Comparison of ENCODE assay signal across 11 mouse cellular contexts in genomic region chr12:108904276-108904653, GRCm38 (mm10). TPM values are rescaled to one million over a fixed set of nuclear protein-coding genes. Genes with fewer than 3 reads are reported as not detected.
A peak's percentile ranks its signal among the peaks of the same experiment; 100 is the strongest.
DNase-seq lines count a peak whose midpoint lies in the region; ATAC-seq lines count a peak whose summit lies in the region.
"Had no signal": no experiment of that assay in that cellular context is flagged by ENCODE, and none has a peak within 500 bp of the region (broad histone marks: within the 10 kb centered on the region; RNA-seq: fewer than 3 reads in every experiment).

No protein-coding gene starts in this region.

- no peaks in the 10 kb centered on the region for H3K36me3 ChIP-seq in forebrain, embryonic 14.5 days (ENCODE audit: control insufficient read depth, insufficient read depth, low read length)
- no peaks in the 10 kb centered on the region for H3K36me3 ChIP-seq in forebrain, embryonic 11.5 days (ENCODE audit: control insufficient read depth, insufficient read depth, low read length)
- no peaks in the 10 kb centered on the region for H3K36me3 ChIP-seq in hindbrain, embryonic 14.5 days (replicated peaks; ENCODE audit: control insufficient read depth, insufficient read depth)
- H3K36me3 ChIP-seq in midbrain, embryonic 16.5 days (ENCODE audit: control insufficient read depth, insufficient read depth, low read length): no peaks in the 10 kb centered on the region
- H3K36me3 ChIP-seq: heart, embryonic 10.5 days; liver, embryonic 13.5 days had no signal

- H3K27me3 ChIP-seq in forebrain, embryonic 14.5 days (replicated peaks; ENCODE audit: control insufficient read depth, insufficient read depth, low read length): no peaks in the 10 kb centered on the region
- H3K27me3 ChIP-seq in forebrain, embryonic 11.5 days (ENCODE audit: control insufficient read depth, insufficient read depth, low read length): no peaks in the 10 kb centered on the region
- no peaks in the 10 kb centered on the region for H3K27me3 ChIP-seq in hindbrain, embryonic 14.5 days (ENCODE audit: control insufficient read depth, insufficient read depth, low read length)
- no peaks in the 10 kb centered on the region for H3K27me3 ChIP-seq in midbrain, embryonic 16.5 days (ENCODE audit: control insufficient read depth, insufficient read depth, low read depth, low read length)
- H3K27me3 ChIP-seq: liver, embryonic 13.5 days had no signal

- no peaks in the 10 kb centered on the region for H3K9me3 ChIP-seq in forebrain, embryonic 14.5 days (replicated peaks; ENCODE audit: control insufficient read depth, low read length)
- no peaks in the 10 kb centered on the region for H3K9me3 ChIP-seq in forebrain, embryonic 11.5 days (ENCODE audit: control insufficient read depth, low read length)
- H3K9me3 ChIP-seq in hindbrain, embryonic 14.5 days (ENCODE audit: control insufficient read depth, low read length): no peaks in the 10 kb centered on the region
- no peaks in the 10 kb centered on the region for H3K9me3 ChIP-seq in midbrain, embryonic 16.5 days (replicated peaks; ENCODE audit: control insufficient read depth, low read length, poor library complexity, severe bottlenecking)
- H3K9me3 ChIP-seq: heart, embryonic 10.5 days; liver, embryonic 13.5 days had no signal

- no peak overlapping the region for H3K4me2 ChIP-seq in forebrain, embryonic 14.5 days (ENCODE audit: low read length)
- no peak overlapping the region for H3K4me2 ChIP-seq in forebrain, embryonic 11.5 days (ENCODE audit: low read depth, low read length, severe bottlenecking)
- 0 out of 2 replicates have a peak overlapping the region, but pooled peaks have one; percentile 12 for H3K4me2 ChIP-seq in hindbrain, embryonic 14.5 days (replicated peaks)
- no peak overlapping the region for H3K4me2 ChIP-seq in midbrain, embryonic 16.5 days (ENCODE audit: low read length)
- H3K4me2 ChIP-seq: liver, embryonic 13.5 days had no signal

- ATAC-seq in forebrain, embryonic 14.5 days: no peak
- no peak for ATAC-seq in forebrain, embryonic 11.5 days (replicated peaks; ENCODE audit: low FRiP score)
- no peak for ATAC-seq in hindbrain, embryonic 14.5 days (ENCODE audit: low FRiP score)
- no peak; the same call in 1 of the 2 replicates for ATAC-seq in midbrain, embryonic 16.5 days

- no peak overlapping the region for H3K27ac ChIP-seq in forebrain, embryonic 14.5 days (ENCODE audit: low read depth, low read length)
- H3K27ac ChIP-seq in forebrain, embryonic 11.5 days (ENCODE audit: low read depth, low read length): no peak overlapping the region
- H3K27ac ChIP-seq in hindbrain, embryonic 14.5 days: no peak overlapping the region; the same call in 1 of the 2 replicates
- H3K27ac ChIP-seq in midbrain, embryonic 16.5 days (ENCODE audit: low read length): no peak overlapping the region
- H3K27ac ChIP-seq: heart, embryonic 10.5 days; liver, embryonic 13.5 days; macrophage had no signal

- no peak for DNase-seq in forebrain, embryonic 14.5 days (ENCODE audit: low spot score)
- DNase-seq in forebrain, embryonic 11.5 days (ENCODE audit: low spot score): no peak
- peak; percentile 19 for DNase-seq in adrenal gland, postnatal 14 days
- DNase-seq in hindbrain, embryonic 14.5 days (ENCODE audit: low spot score): no peak
- no peak for DNase-seq in left cerebral cortex, adult 8-10 months (ENCODE audit: low spot score in 2 of 2)
- DNase-seq in heart, adult 18-20 months: no peak
- DNase-seq in right cerebral cortex, postnatal 25 days: no peak
- DNase-seq: liver, embryonic 13.5 days had no signal

- 46% methylated on average over 8 of the region's 8 CpGs for WGBS in forebrain, embryonic 14.5 days
- WGBS in forebrain, embryonic 11.5 days: 57% methylated on average over 8 of the region's 8 CpGs
- WGBS in hindbrain, embryonic 14.5 days: 32% methylated on average over 8 of the region's 8 CpGs
- 26% methylated on average over 8 of the region's 8 CpGs for WGBS in midbrain, embryonic 16.5 days

- no peak overlapping the region for H3K4me3 ChIP-seq in forebrain, embryonic 14.5 days (ENCODE audit: low read depth, low read length)
- no peak overlapping the region for H3K4me3 ChIP-seq in forebrain, embryonic 11.5 days (ENCODE audit: low read depth, low read length)
- H3K4me3 ChIP-seq in hindbrain, embryonic 14.5 days (replicated peaks; ENCODE audit: low read length): no peak overlapping the region
- no peak overlapping the region for H3K4me3 ChIP-seq in midbrain, embryonic 16.5 days (ENCODE audit: low read depth, low read length)
- H3K4me3 ChIP-seq: heart, embryonic 10.5 days; liver, embryonic 13.5 days had no signal

- peaks cover 13% of the 10 kb centered on the region for H3K4me1 ChIP-seq in forebrain, embryonic 14.5 days (ENCODE audit: control insufficient read depth, insufficient read depth, low read length)
- peaks cover 5% of the 10 kb centered on the region; the same call in 1 of the 2 replicates for H3K4me1 ChIP-seq in forebrain, embryonic 11.5 days (replicated peaks; ENCODE audit: control insufficient read depth, insufficient read depth, low read length)
- peaks cover 44% of the 10 kb centered on the region for H3K4me1 ChIP-seq in hindbrain, embryonic 14.5 days (replicated peaks; ENCODE audit: control insufficient read depth, insufficient read depth, low read length)
- peaks cover 22% of the 10 kb centered on the region for H3K4me1 ChIP-seq in midbrain, embryonic 16.5 days (ENCODE audit: control insufficient read depth, insufficient read depth, low read length)
- H3K4me1 ChIP-seq: heart, embryonic 10.5 days; liver, embryonic 13.5 days had no signal

- H3K9ac ChIP-seq in forebrain, embryonic 14.5 days (ENCODE audit: low read length): peak overlapping the region; percentile 32; the same call in 1 of the 2 replicates
- no peak overlapping the region for H3K9ac ChIP-seq in forebrain, embryonic 11.5 days (ENCODE audit: low read length)
- H3K9ac ChIP-seq in hindbrain, embryonic 14.5 days: peak overlapping the region; percentile 28; the same call in 1 of the 2 replicates
- 0 out of 2 replicates have a peak overlapping the region, but pooled peaks have one; percentile 11 for H3K9ac ChIP-seq in midbrain, embryonic 16.5 days (ENCODE audit: low read depth, low read length)
- H3K9ac ChIP-seq: liver, embryonic 13.5 days had no signal

RNA-seq across cellular contexts. Expression of gene Wars, which starts 10.3 kb away (rescaled TPM):
- 101 and 113 TPM in 2 replicates for polyA plus RNA-seq in forebrain, embryonic 14.5 days (2014; fragmentation: Nextera tagmentation; extraction: Ambion mirVana)
- 140 and 142 TPM in 2 replicates for polyA plus RNA-seq in forebrain, embryonic 11.5 days (2014; fragmentation: Nextera tagmentation; extraction: Ambion mirVana)
- 50.3 and 56.5 TPM in 2 replicates for total RNA-seq in adrenal gland, postnatal 14 days (2021)
- polyA plus RNA-seq in hindbrain, embryonic 14.5 days (2014; fragmentation: Nextera tagmentation; extraction: Ambion mirVana): 101 and 111 TPM in 2 replicates
- polyA plus RNA-seq in midbrain, embryonic 16.5 days (2015; fragmentation: Nextera tagmentation; extraction: Ambion mirVana): 105 and 109 TPM in 2 replicates
- 10 to 100 TPM; 76.5 to 92.1 (median 83.0) TPM for total RNA-seq in left cerebral cortex, adult 8-10 months (2022)
- total RNA-seq in heart, adult 18-20 months (2021): 10 to 100 TPM; 29.1 to 41.2 TPM

RNA-seq across cellular contexts. Expression of gene Wdr25, which starts 10.8 kb away (rescaled TPM):
- polyA plus RNA-seq in forebrain, embryonic 14.5 days (2014; fragmentation: Nextera tagmentation; extraction: Ambion mirVana): 3.5 and 3.7 TPM in 2 replicates
- 5.7 and 7.2 TPM in 2 replicates for polyA plus RNA-seq in forebrain, embryonic 11.5 days (2014; fragmentation: Nextera tagmentation; extraction: Ambion mirVana)
- 4.9 and 6.7 TPM in 2 replicates for total RNA-seq in adrenal gland, postnatal 14 days (2021)
- polyA plus RNA-seq in hindbrain, embryonic 14.5 days (2014; fragmentation: Nextera tagmentation; extraction: Ambion mirVana): 1.8 and 4.0 TPM in 2 replicates
- 4.9 and 6.3 TPM in 2 replicates for polyA plus RNA-seq in midbrain, embryonic 16.5 days (2015; fragmentation: Nextera tagmentation; extraction: Ambion mirVana)
- 10 to 100 TPM in 2 of 4 experiments, 1 to 10 TPM in 2; 7.9 to 12.9 (median 10.2) TPM for total RNA-seq in left cerebral cortex, adult 8-10 months (2022)
- 1 to 10 TPM; 4.7 to 5.7 TPM for total RNA-seq in heart, adult 18-20 months (2021)
